Mouse (Mus musculus) midbrain, embryonic 13.5 days (tissue): ENCODE measurements around the gene Ptprs. TPM values are rescaled to one million over a fixed set of nuclear protein-coding genes. Genes with fewer than 3 reads are reported as not detected.

Experiments used
- ATAC-seq: fragments of 200-750 bp; cut with Nextera tagmentation; 2 replicates; pipeline ENCODE4 v1.8.0; 2017; ENCODE audit warnings: mild to moderate bottlenecking, moderate TSS enrichment, moderate library complexity
- H3K27ac ChIP-seq: fragments of 300-500 bp; sonication (generic); 2 replicates; pipeline ENCODE4 v1.5.1; 2015; ENCODE audit warnings: inconsistent platforms, mild to moderate bottlenecking, moderate library complexity
- H3K27me3 ChIP-seq: fragments of 300-500 bp; sonication (generic); 2 replicates; pipeline ENCODE4 v1.6.1; 2015; ENCODE audit warnings: mild to moderate bottlenecking, inconsistent platforms
- H3K36me3 ChIP-seq: fragments of 300-500 bp; sonication (generic); 2 replicates; pipeline ENCODE4 v1.6.1; 2015; ENCODE audit warnings: mild to moderate bottlenecking, inconsistent platforms
- H3K4me1 ChIP-seq: fragments of 300-500 bp; sonication (generic); replicated peaks from 2 replicates; pipeline ENCODE4 v1.6.1; 2015; ENCODE audit warnings: inconsistent platforms
- H3K4me2 ChIP-seq: fragments of 300-500 bp; sonication (generic); replicated peaks from 2 replicates; pipeline ENCODE4 v1.6.1; 2015; ENCODE audit warnings: moderate library complexity, mild to moderate bottlenecking, inconsistent platforms
- H3K4me3 ChIP-seq: fragments of 300-500 bp; sonication (generic); replicated peaks from 2 replicates; pipeline ENCODE4 v1.5.1; 2015; ENCODE audit warnings: mild to moderate bottlenecking, inconsistent platforms
- H3K9ac ChIP-seq: fragments of 300-500 bp; sonication (generic); replicated peaks from 2 replicates; pipeline ENCODE4 v1.6.1; 2015; ENCODE audit warnings: mild to moderate bottlenecking, inconsistent platforms
- H3K9me3 ChIP-seq: fragments of 300-500 bp; sonication (generic); 2 replicates; pipeline ENCODE4 v1.6.1; 2016; ENCODE audit warnings: mild to moderate bottlenecking, inconsistent platforms
- WGBS: fragments of 180-500 bp; shearing (Covaris S2); methylation state at CpG from one replicate; pipeline ENCODE4 v1.1.7; 2015; 5-methylcytosine and 5-hydroxymethylcytosine counted together
- polyA plus RNA-seq: library from polyadenylated mRNA; unstranded; fragments of >200 nt; fragmentation: Nextera tagmentation; extraction: Ambion mirVana; gene quantifications from 2 replicates; pipeline ENCODE4 v1.2.1, GENCODE M21; 2015

Ptprs gene
- 278 and 317 TPM in 2 replicates for polyA plus RNA-seq

DNA sequence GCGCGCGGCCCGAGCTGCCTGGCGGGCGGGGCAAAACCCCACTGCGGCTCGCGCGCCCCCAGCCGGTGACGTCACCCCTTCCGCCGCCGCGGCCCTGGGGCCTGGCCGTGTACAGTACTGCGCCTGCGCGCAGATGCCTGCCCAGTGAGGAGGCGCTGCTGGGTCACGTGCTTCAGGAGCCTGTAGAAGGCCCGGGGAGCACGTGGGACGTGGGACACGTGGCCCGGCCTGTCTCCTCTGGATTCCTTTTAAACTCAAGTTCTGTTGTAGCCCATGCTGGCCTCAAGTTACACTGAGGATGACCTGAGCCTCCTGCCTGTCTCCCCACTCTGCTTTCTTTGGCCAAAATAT, at the start of gene Ptprs:
Ptprs (minus strand) TSS at position 82 of the 351 bp plus-strand sequence.
- Histone ChIP-seq H3K27me3 (peaks cover 12% of the 10 kb centered on the region), H3K9me3 (no peaks in the 10 kb centered on the region), H3K9ac (peak within 1 kb of the TSS; percentile 95), H3K27ac (peak within 1 kb of the TSS; percentile 95), H3K4me3 (peak within 1 kb of the TSS; percentile 92), H3K4me1 (peaks cover 36% of the 10 kb centered on the region), H3K36me3 (no peaks in the 10 kb centered on the region), H3K4me2 (peak within 1 kb of the TSS; percentile 98)
- under 1% methylated on average over 27 of the region's 27 CpGs for WGBS
- ATAC-seq = peak; percentile 76

- H3K4me1 ChIP-seq = no peaks in the 10 kb centered on the region
- H3K4me3 ChIP-seq = no peak overlapping the region
- ATAC-seq = no peak
- no peak overlapping the region for H3K4me2 ChIP-seq
- no peak overlapping the region for H3K27ac ChIP-seq
- H3K36me3 ChIP-seq = no peaks in the 10 kb centered on the region
- H3K27me3 ChIP-seq = peaks cover 4% of the 10 kb centered on the region; the same call in 1 of the 2 replicates
- H3K9me3 ChIP-seq = no peaks in the 10 kb centered on the region
- no peak overlapping the region for H3K9ac ChIP-seq
- 85% methylated on average over 4 of the region's 4 CpGs for WGBS
Measured at GRCm38 (mm10) chr17:56524943-56525342, 48.7 kb upstream of the Ptprs start.

DNA sequence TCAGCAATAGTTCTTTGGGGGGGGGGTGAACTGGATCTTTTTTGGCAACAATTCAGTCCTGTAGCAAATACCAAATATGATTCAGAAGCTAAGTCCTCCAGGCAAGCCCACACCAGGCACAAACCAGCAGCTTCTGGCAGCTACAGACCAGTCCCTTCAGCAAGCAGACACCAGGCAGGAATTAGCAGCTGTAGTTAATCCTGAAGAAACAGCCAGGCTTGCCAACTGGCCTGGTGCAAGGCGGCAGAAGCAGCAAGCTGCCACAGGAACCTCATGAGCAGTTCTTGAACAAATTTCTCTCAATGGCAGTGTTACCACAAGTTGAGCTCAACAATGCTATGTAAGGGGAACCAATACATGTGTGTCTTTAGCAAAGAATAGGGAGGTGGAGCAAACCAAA, 46.5 kb upstream of the Ptprs start:
- H3K4me2 ChIP-seq = no peak overlapping the region
- peaks cover 4% of the 10 kb centered on the region; the same call in 1 of the 2 replicates for H3K27me3 ChIP-seq
- H3K4me3 ChIP-seq = no peak overlapping the region
- no peak overlapping the region for H3K9ac ChIP-seq
- no peaks in the 10 kb centered on the region for H3K4me1 ChIP-seq
- no peak for ATAC-seq
- no peaks in the 10 kb centered on the region for H3K36me3 ChIP-seq
- no peak overlapping the region for H3K27ac ChIP-seq
- WGBS = 52% methylated on average over 1 of the region's 1 CpGs
- no peaks in the 10 kb centered on the region for H3K9me3 ChIP-seq

- Histone ChIP-seq H3K4me2 (no peak overlapping the region; the same call in 1 of the 2 replicates), H3K27me3 (peaks cover 35% of the 10 kb centered on the region), H3K4me3 (no peak overlapping the region), H3K27ac (peak overlapping the region; percentile 68), H3K9me3 (no peaks in the 10 kb centered on the region; the same call in 1 of the 2 replicates), H3K4me1 (peaks cover 23% of the 10 kb centered on the region), H3K9ac (peak overlapping the region; percentile 32; the same call in 1 of the 2 replicates), H3K36me3 (no peaks in the 10 kb centered on the region)
- WGBS = 12% methylated on average over 13 of the region's 13 CpGs
- ATAC-seq = peak; percentile 72
Measured at GRCm38 (mm10) chr17:56515690-56516410, 39.6 kb upstream of the Ptprs start.

GRCm38 (mm10) chr17:56514916-56515315, 38.6 kb upstream of the Ptprs start:
- Histone ChIP-seq H3K9ac (no peak overlapping the region), H3K27me3 (peaks cover 44% of the 10 kb centered on the region), H3K27ac (0 out of 2 replicates have a peak overlapping the region, but pooled peaks have one; percentile 68), H3K4me1 (peaks cover 31% of the 10 kb centered on the region), H3K9me3 (no peaks in the 10 kb centered on the region; the same call in 1 of the 2 replicates), H3K4me3 (no peak overlapping the region), H3K4me2 (no peak overlapping the region), H3K36me3 (no peaks in the 10 kb centered on the region)
- WGBS = 59% methylated on average over 12 of the region's 12 CpGs
- ATAC-seq = no peak

DNA sequence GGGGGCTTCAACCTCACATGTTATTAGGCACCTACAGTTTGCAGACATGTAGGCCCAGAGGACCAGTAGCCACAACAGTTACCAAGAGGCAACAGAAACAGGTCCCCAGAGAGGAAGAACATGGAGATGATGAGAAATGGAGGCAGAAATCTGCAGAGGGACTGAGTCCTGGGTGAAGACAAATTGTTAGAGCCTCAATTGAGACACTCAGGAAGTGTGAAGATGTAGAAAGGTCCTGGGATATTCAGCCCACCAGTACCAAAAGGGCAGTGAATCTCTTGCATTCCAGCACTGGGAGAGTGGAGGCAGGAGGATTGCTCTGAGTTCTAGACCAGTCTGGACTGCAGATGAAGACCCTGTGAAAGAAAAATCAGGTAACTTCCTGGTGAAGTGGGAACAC, 38.0 kb upstream of the Ptprs start:
- no peak for ATAC-seq
- H3K9ac ChIP-seq = no peak overlapping the region
- H3K36me3 ChIP-seq = no peaks in the 10 kb centered on the region
- H3K27ac ChIP-seq = no peak overlapping the region
- H3K4me2 ChIP-seq = no peak overlapping the region
- H3K4me1 ChIP-seq = peaks cover 36% of the 10 kb centered on the region
- no peaks in the 10 kb centered on the region; the same call in 1 of the 2 replicates for H3K9me3 ChIP-seq
- H3K4me3 ChIP-seq = no peak overlapping the region
- H3K27me3 ChIP-seq = peaks cover 46% of the 10 kb centered on the region

- 66% methylated on average over 22 of the region's 22 CpGs for WGBS
- peak within 1 kb of the TSS; percentile 32 for H3K4me3 ChIP-seq
- H3K9me3 ChIP-seq = no peaks in the 10 kb centered on the region; the same call in 1 of the 2 replicates
- H3K36me3 ChIP-seq = no peaks in the 10 kb centered on the region
- peaks cover 50% of the 10 kb centered on the region for H3K4me1 ChIP-seq
- H3K27me3 ChIP-seq = peaks cover 46% of the 10 kb centered on the region
- no peak for ATAC-seq
- H3K9ac ChIP-seq = peak within 1 kb of the TSS; percentile 46
- H3K4me2 ChIP-seq = peak within 1 kb of the TSS; percentile 45
- H3K27ac ChIP-seq = no peak within 1 kb of the TSS
Measured at GRCm38 (mm10) chr17:56512310-56512709, 36.0 kb upstream of the Ptprs start, which contains the start of gene Znrf4. Znrf4 (minus strand) TSS chr17:56512431.

DNA sequence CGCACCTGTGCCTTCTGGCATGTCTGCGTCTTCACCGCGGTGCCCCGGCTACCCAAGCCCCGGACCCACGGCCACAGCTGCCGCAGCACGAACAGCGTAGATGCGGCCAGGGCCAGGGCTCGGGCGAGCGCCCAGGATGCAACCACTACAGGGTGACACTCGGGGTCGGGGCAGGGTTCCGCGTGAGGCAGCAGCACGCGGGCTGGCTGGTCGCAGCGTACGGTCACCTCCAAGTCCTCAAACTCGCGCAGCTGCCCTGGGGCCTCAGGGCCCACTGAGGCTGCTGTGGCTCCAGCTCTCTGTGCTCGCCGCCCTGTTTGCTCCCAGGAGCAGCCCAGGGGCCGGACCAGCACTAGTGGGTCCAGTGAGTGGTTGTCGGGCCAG, 35.4 kb upstream of the Ptprs start:
- WGBS = 27% methylated on average over 29 of the region's 29 CpGs

DNA sequence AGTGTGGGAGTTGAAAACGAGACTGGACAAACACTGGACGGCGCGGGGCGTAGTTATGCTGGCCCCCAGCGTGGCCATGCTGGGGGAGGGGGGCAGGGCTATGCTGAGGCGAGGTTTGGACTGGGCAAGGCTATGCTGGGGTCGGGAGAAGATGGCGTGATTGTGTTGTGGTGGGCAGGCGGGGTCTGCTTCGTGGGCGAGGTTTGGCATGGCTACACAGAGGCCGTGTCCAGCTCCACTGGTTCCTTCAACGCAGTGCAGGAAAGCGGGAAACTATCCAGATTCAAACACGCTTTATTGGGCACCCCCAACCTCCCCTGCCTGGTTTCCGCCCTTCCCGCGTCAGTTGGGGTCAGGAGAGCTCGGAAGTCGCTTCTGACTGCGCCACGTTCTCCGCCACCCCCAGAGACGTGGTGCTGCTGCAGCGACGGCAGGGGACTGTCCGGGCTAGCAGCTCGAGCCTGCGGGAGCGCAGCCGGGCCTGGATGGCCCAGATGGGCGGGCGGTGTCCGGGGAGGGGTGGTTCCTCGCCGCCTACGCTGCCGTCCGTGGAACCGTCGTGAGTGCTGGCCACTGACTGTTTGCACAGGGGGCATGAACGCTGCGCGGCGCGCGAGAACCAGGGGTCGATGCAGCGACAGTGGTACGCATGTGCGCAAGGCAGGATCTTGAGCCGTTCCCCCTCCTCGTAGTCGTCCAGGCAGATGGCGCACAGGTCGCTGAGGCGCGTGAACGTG, 34.9 kb upstream of the Ptprs start:
- no peak for ATAC-seq
- 9% methylated on average over 60 of the region's 60 CpGs for WGBS
- no peaks in the 10 kb centered on the region for H3K36me3 ChIP-seq
- H3K27me3 ChIP-seq = peaks cover 46% of the 10 kb centered on the region
- H3K27ac ChIP-seq = 0 out of 2 replicates have a peak overlapping the region, but pooled peaks have one; percentile 68
- no peaks in the 10 kb centered on the region; the same call in 1 of the 2 replicates for H3K9me3 ChIP-seq
- peak overlapping the region; percentile 32 for H3K4me3 ChIP-seq
- peaks cover 60% of the 10 kb centered on the region for H3K4me1 ChIP-seq
- H3K9ac ChIP-seq = peak overlapping the region; percentile 46
- H3K4me2 ChIP-seq = peak overlapping the region; percentile 45

More for the DNA sequence above, 35.4 kb upstream of the Ptprs start:
- H3K9ac ChIP-seq = peak overlapping the region; percentile 46
- ATAC-seq = no peak
- H3K4me2 ChIP-seq = peak overlapping the region; percentile 45
- H3K4me3 ChIP-seq = peak overlapping the region; percentile 32
- no peak overlapping the region for H3K27ac ChIP-seq
- H3K27me3 ChIP-seq = peaks cover 46% of the 10 kb centered on the region
- no peaks in the 10 kb centered on the region for H3K36me3 ChIP-seq
- peaks cover 56% of the 10 kb centered on the region for H3K4me1 ChIP-seq
- no peaks in the 10 kb centered on the region; the same call in 1 of the 2 replicates for H3K9me3 ChIP-seq

DNA sequence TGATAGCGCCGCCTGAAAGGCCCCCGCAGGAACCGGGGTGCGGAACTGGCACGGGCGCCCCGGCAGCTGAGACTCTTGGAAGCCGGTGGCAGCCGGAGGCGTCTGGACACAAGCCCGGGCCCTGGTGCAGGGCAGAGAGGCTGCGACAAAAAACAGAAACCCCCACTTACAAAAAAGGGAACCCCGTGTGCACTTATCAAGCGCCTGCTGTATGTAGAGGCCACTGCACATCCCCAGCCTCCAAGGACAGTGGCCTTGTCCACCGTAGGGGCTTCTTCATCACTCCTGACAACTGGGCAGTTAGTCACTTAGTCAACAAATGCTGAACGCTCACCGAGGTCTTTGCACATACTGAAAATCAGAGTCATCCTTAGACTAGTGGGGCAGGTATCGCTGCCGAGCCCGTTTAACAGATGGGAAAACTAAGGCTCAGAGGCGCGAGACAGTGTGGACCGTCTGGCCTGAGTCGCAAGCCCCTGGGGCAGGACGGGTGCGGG, 34.2 kb upstream of the Ptprs start:
- WGBS = 30% methylated on average over 27 of the region's 27 CpGs

GRCm38 (mm10) chr17:56509707-56510472, 33.6 kb upstream of the Ptprs start:
- Histone ChIP-seq H3K4me2 (peak overlapping the region; percentile 5; the same call in 1 of the 2 replicates), H3K9me3 (no peaks in the 10 kb centered on the region; the same call in 1 of the 2 replicates), H3K27ac (peak overlapping the region; percentile 68), H3K36me3 (no peaks in the 10 kb centered on the region), H3K4me3 (no peak overlapping the region; the same call in 1 of the 2 replicates), H3K4me1 (peaks cover 47% of the 10 kb centered on the region), H3K27me3 (peaks cover 46% of the 10 kb centered on the region), H3K9ac (no peak overlapping the region)
- 4% methylated on average over 30 of the region's 37 CpGs for WGBS
- ATAC-seq = peak; percentile 12; the same call in 1 of the 2 replicates

More for the DNA sequence above, 34.2 kb upstream of the Ptprs start:
- ATAC-seq = no peak
- Histone ChIP-seq H3K36me3 (no peaks in the 10 kb centered on the region), H3K4me1 (peaks cover 54% of the 10 kb centered on the region), H3K9me3 (no peaks in the 10 kb centered on the region; the same call in 1 of the 2 replicates), H3K9ac (no peak overlapping the region), H3K27me3 (peaks cover 46% of the 10 kb centered on the region), H3K27ac (peak overlapping the region; percentile 68), H3K4me2 (0 out of 2 replicates have a peak overlapping the region, but pooled peaks have one; percentile 1), H3K4me3 (no peak overlapping the region; the same call in 1 of the 2 replicates)
